Mouse (Mus musculus) adrenal gland, adult 10 weeks (tissue): ENCODE results near the gene Il1rap. TPM values are rescaled to one million over a fixed set of nuclear protein-coding genes. Genes with fewer than 3 reads are reported as not detected.

Experiments
- polyA plus RNA-seq: library from polyadenylated mRNA; stranded (reverse); fragments of 350-450 nt; fragmentation: Illumina TruSeq; extraction: RNeasy Lipid Tissue Mini Kit (QIAGEN cat#74804); gene quantifications from one replicate; pipeline ENCODE4 v1.2.3, GENCODE M21; 2014; ENCODE audit warnings: low read depth, low replicate concordance

Gene Il1rap
- 23.7 TPM for polyA plus RNA-seq

GRCm38 (mm10) chr16:26581048-26581912 is at the start of gene Il1rap:
Gene Il1rap (plus strand): TSS chr16:26581704.

Other genes starting within 250 kb of the Il1rap start
- 50.8 TPM for gene Cldn1, start 209.9 kb upstream of the Il1rap start, polyA plus RNA-seq
- not detected for gene Cldn16, start 118.6 kb upstream of the Il1rap start, polyA plus RNA-seq
- gene Tmem207, start 54.9 kb upstream of the Il1rap start, polyA plus RNA-seq: not detected